Mouse (Mus musculus): ENCODE data around the gene Ccdc146. TPM values are rescaled to one million over a fixed set of nuclear protein-coding genes. Genes with fewer than 3 reads are reported as not detected.
"Not testable (repeated sequence)": the region's sequence is repeated elsewhere in the genome, so short reads cannot be mapped to it uniquely, and the experiment has no call there.

The Ccdc146 gene
- polyA plus RNA-seq, 1 experiment from 2014 or later = not detected

DNA sequence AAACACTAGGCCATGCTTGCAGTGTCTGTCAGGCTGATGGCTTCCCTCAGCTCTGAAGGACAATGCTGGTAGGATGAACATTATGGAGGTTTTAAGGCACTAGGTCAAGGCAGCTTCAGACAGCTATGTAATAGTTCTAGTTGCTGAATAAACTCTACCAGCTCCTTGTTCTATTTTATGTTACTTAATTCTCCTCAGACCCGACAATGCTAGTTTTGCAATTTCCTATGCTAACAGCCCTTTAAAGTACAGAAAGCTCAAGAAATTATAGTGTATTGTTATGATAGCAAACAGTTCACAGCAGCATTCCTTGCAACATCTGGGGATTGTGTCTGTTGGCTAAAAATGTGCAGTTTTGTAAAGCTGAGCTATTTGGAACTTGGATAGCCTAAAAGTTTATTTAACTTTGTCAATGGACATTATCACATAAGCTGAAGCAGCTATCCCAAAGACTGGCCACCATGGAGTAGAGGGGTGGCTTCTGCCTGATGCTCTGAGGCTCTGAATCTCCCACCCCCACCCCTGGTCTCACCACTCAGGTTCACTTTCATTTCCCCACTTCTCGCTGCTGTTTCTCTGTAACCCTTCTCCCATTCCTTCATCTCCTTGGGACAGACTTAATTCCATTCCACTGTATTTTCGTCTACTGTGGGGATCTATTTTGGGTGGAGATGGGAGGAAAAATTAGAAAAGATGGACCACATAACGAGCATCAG, 58.0 kb downstream of the Ccdc146 start:
- no peak for ATAC-seq (ENCODE audit: low FRiP score, low TSS enrichment)
- WGBS = 76% methylated on average over 4 of the region's 4 CpGs

DNA sequence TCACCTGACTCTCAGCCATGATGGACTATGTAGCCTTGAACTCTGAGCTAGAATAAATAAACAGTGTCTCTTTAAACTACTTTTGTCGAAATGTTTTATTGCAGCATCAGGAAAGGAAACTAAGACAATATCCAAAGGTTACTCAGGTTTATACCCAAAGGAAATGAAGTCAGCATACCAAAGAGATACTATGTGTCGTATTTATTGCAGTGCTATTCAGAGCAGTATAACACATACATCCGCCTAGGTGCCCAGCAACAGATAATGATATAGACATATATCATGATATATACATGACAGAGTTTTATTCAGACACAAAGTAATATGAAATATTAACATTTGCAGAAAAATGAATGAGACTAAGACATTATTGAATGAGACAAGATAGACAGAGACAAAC, 61.1 kb downstream of the Ccdc146 start:
- Histone ChIP-seq H3K27me3 (ENCODE audit: control insufficient read depth, insufficient read depth, low read length) (no peaks in the 10 kb centered on the region), H3K9me3 (ENCODE audit: control insufficient read depth, low read length) (peaks cover 2% of the 10 kb centered on the region; the same call in 1 of the 2 replicates), H3K27ac (ENCODE audit: low read depth, low read length) (no peak overlapping the region), H3K9ac (ENCODE audit: low read depth, low read length) (no peak overlapping the region), H3K4me3 (ENCODE audit: low read length) (no peak overlapping the region), H3K4me2 (replicated peaks; ENCODE audit: low read depth, low read length) (no peak overlapping the region), H3K4me1 (ENCODE audit: control insufficient read depth, insufficient read depth, low read length) (no peaks in the 10 kb centered on the region), H3K36me3 (ENCODE audit: control insufficient read depth, insufficient read depth, low read length) (no peaks in the 10 kb centered on the region)
- WGBS = 29% methylated on average over 3 of the region's 3 CpGs
- ATAC-seq (ENCODE audit: low FRiP score, low TSS enrichment) = no peak

More for the DNA sequence above, 58.0 kb downstream of the Ccdc146 start:
- H3K9me3 ChIP-seq (ENCODE audit: control insufficient read depth, low read length) = peaks cover 2% of the 10 kb centered on the region; the same call in 1 of the 2 replicates
- no peak overlapping the region for H3K4me3 ChIP-seq (ENCODE audit: low read length)
- no peak overlapping the region for H3K9ac ChIP-seq (ENCODE audit: low read depth, low read length)
- H3K27me3 ChIP-seq (ENCODE audit: control insufficient read depth, insufficient read depth, low read length) = no peaks in the 10 kb centered on the region; the same call in 1 of the 2 replicates
- H3K36me3 ChIP-seq (ENCODE audit: control insufficient read depth, insufficient read depth, low read length) = no peaks in the 10 kb centered on the region
- H3K4me2 ChIP-seq (replicated peaks; ENCODE audit: low read depth, low read length) = no peak overlapping the region
- H3K27ac ChIP-seq (ENCODE audit: low read depth, low read length) = no peak overlapping the region
- no peaks in the 10 kb centered on the region for H3K4me1 ChIP-seq (ENCODE audit: control insufficient read depth, insufficient read depth, low read length)

DNA sequence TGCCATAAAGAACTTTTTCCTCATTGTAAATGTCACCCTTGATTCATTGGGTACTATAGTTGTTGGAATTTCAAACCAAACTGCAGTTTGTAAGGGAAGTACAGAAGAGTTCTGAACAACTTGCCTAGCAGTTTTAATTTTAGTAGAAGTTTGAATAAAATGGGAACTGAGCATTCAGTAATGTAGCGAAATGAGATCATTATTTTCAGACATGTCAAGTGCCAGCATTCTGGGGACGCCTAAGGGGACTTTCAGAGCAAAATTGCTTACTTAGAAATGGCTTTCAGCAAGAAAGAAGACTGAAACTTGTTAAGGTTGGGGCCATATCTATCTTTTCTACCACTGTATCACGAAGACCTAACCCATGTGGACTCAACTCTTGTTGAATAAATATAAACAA, 65.8 kb downstream of the Ccdc146 start:
- Histone ChIP-seq H3K27ac (ENCODE audit: low read depth, low read length) (no peak overlapping the region), H3K9ac (ENCODE audit: low read depth, low read length) (no peak overlapping the region), H3K4me1 (ENCODE audit: control insufficient read depth, insufficient read depth, low read length) (no peaks in the 10 kb centered on the region), H3K36me3 (ENCODE audit: control insufficient read depth, insufficient read depth, low read length) (no peaks in the 10 kb centered on the region), H3K4me2 (replicated peaks; ENCODE audit: low read depth, low read length) (no peak overlapping the region), H3K27me3 (ENCODE audit: control insufficient read depth, insufficient read depth, low read length) (no peaks in the 10 kb centered on the region), H3K9me3 (ENCODE audit: control insufficient read depth, low read length) (peaks cover 2% of the 10 kb centered on the region; the same call in 1 of the 2 replicates), H3K4me3 (ENCODE audit: low read length) (no peak overlapping the region)
- 84% methylated on average over 3 of the region's 3 CpGs for WGBS
- ATAC-seq (ENCODE audit: low FRiP score, low TSS enrichment) = no peak

DNA sequence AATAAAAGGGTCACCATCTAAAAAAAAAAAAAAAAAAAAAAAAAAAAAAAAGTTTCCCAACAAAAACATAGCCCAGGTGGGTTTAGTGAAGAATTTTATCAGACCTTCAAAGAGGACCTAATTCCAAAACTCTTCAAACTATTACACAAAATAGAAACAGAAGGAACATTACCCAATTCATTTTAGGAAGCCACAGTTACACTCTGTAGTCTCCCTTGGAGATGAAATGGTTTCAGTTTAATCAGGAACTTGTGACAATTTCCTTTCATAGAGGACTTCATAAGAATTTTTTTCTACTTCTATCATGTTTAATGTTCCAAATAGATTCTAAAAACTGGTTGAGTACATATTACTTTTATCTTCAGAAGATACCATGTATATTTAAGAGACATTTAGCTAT, 72.8 kb downstream of the Ccdc146 start:
- no peaks in the 10 kb centered on the region for H3K4me1 ChIP-seq (ENCODE audit: control insufficient read depth, insufficient read depth, low read length)
- no peak for ATAC-seq (ENCODE audit: low FRiP score, low TSS enrichment)
- no peak overlapping the region for H3K4me2 ChIP-seq (replicated peaks; ENCODE audit: low read depth, low read length)

DNA sequence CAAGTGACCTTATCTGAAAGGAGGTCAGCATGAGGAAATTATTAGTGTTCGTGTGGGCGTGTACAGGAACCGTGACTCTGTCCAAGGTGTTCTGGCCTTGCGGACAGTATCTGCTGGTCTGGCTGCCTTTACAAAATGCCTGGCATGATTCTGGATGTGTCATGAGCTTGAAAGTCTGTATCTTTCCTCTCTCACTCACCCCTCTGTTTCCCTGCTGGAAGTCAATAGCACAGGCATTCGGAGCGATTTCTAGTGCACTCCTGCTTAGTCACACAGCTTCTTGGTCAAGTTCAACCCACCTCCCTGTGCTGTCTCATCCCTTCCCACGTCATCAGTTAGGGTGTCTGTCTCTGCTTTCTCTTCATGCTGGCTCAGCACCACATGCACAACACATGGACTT, 76.1 kb downstream of the Ccdc146 start:
- Histone ChIP-seq H3K4me2 (replicated peaks; ENCODE audit: low read depth, low read length) (no peak overlapping the region), H3K4me3 (ENCODE audit: low read length) (no peak overlapping the region), H3K36me3 (ENCODE audit: control insufficient read depth, insufficient read depth, low read length) (no peaks in the 10 kb centered on the region), H3K27ac (ENCODE audit: low read depth, low read length) (no peak overlapping the region), H3K9me3 (ENCODE audit: control insufficient read depth, low read length) (no peaks in the 10 kb centered on the region), H3K27me3 (ENCODE audit: control insufficient read depth, insufficient read depth, low read length) (no peaks in the 10 kb centered on the region), H3K4me1 (ENCODE audit: control insufficient read depth, insufficient read depth, low read length) (no peaks in the 10 kb centered on the region), H3K9ac (ENCODE audit: low read depth, low read length) (no peak overlapping the region)
- no peak for ATAC-seq (ENCODE audit: low FRiP score, low TSS enrichment)
- WGBS = 86% methylated on average over 7 of the region's 7 CpGs

More for the DNA sequence above, 72.8 kb downstream of the Ccdc146 start:
- Histone ChIP-seq H3K4me3 (ENCODE audit: low read length) (no peak overlapping the region), H3K27me3 (ENCODE audit: control insufficient read depth, insufficient read depth, low read length) (no peaks in the 10 kb centered on the region), H3K36me3 (ENCODE audit: control insufficient read depth, insufficient read depth, low read length) (no peaks in the 10 kb centered on the region), H3K9me3 (ENCODE audit: control insufficient read depth, low read length) (no peaks in the 10 kb centered on the region), H3K9ac (ENCODE audit: low read depth, low read length) (no peak overlapping the region), H3K27ac (ENCODE audit: low read depth, low read length) (no peak overlapping the region)

DNA sequence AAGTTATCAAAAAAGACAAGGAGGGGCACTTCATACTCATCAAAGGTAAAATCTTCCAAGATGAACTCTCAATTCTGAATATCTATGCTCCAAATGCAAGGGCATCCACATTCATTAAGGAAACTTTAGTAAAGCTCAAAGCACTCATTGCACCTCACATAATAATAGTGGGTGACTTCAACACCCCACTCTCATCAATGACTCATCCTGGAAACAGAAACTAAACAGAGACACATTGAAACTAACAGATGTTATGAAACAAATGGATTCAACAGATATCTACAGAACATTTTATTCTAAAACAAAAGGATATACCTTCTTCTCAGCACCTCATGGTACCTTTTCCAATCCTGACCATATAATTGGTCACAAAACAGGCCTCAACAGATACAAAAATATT, 82.2 kb downstream of the Ccdc146 start:
- H3K27me3 ChIP-seq (ENCODE audit: control insufficient read depth, insufficient read depth, low read length); H3K9me3 ChIP-seq (ENCODE audit: control insufficient read depth, low read length); ATAC-seq (ENCODE audit: low FRiP score, low TSS enrichment); H3K9ac ChIP-seq (ENCODE audit: low read depth, low read length); H3K4me1 ChIP-seq (ENCODE audit: control insufficient read depth, insufficient read depth, low read length); H3K27ac ChIP-seq (ENCODE audit: low read depth, low read length); H3K36me3 ChIP-seq (ENCODE audit: control insufficient read depth, insufficient read depth, low read length); H3K4me3 ChIP-seq (ENCODE audit: low read length); H3K4me2 ChIP-seq (replicated peaks; ENCODE audit: low read depth, low read length): not testable (repeated sequence)

DNA sequence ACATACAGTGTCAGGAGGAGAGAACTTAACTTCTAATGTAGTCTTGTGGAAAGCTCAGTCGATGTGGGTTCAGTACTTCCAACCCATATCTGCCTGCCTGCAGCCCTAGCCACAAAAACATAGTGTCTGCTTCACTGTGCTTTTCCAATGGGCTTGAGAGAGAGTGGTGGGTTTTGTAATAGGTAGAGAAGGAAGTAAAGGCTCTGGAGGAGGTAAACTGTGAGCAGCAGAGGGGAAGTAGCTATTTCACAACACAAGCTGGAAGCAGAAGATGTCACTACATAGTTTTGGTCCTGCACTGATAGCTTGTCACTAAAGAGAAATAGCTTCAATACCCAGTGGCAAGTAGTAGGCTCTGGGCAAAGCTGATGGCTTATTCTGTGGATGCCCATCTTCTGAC, 92.4 kb downstream of the Ccdc146 start:
- Histone ChIP-seq H3K4me2 (replicated peaks; ENCODE audit: low read depth, low read length) (no peak overlapping the region), H3K27ac (ENCODE audit: low read depth, low read length) (no peak overlapping the region), H3K9me3 (ENCODE audit: control insufficient read depth, low read length) (no peaks in the 10 kb centered on the region), H3K27me3 (ENCODE audit: control insufficient read depth, insufficient read depth, low read length) (no peaks in the 10 kb centered on the region), H3K36me3 (ENCODE audit: control insufficient read depth, insufficient read depth, low read length) (no peaks in the 10 kb centered on the region), H3K4me1 (ENCODE audit: control insufficient read depth, insufficient read depth, low read length) (no peaks in the 10 kb centered on the region), H3K9ac (ENCODE audit: low read depth, low read length) (no peak overlapping the region), H3K4me3 (ENCODE audit: low read length) (no peak overlapping the region)
- ATAC-seq (ENCODE audit: low FRiP score, low TSS enrichment) = no peak
- 86% methylated on average over 1 of the region's 1 CpGs for WGBS

DNA sequence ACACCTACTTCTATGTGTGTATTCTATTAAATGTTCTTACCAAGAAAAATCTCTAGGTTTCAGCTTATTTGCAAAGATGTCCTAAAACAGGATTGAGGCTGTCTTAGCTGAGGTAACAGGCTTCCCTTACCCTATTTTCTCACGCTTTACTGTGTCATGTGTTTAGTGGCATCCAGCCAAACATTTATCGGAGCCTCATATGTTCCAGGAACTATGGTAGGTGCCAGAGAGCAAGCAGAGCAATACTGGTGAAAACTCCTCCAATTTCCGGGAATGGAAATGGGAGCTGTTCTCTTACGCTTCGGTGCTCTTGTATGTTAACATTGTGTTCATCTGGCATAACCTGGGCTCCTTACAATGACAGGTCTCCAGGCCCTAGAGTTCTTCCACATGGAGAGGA, 92.8 kb downstream of the Ccdc146 start:
- WGBS = 63% methylated on average over 5 of the region's 5 CpGs

DNA sequence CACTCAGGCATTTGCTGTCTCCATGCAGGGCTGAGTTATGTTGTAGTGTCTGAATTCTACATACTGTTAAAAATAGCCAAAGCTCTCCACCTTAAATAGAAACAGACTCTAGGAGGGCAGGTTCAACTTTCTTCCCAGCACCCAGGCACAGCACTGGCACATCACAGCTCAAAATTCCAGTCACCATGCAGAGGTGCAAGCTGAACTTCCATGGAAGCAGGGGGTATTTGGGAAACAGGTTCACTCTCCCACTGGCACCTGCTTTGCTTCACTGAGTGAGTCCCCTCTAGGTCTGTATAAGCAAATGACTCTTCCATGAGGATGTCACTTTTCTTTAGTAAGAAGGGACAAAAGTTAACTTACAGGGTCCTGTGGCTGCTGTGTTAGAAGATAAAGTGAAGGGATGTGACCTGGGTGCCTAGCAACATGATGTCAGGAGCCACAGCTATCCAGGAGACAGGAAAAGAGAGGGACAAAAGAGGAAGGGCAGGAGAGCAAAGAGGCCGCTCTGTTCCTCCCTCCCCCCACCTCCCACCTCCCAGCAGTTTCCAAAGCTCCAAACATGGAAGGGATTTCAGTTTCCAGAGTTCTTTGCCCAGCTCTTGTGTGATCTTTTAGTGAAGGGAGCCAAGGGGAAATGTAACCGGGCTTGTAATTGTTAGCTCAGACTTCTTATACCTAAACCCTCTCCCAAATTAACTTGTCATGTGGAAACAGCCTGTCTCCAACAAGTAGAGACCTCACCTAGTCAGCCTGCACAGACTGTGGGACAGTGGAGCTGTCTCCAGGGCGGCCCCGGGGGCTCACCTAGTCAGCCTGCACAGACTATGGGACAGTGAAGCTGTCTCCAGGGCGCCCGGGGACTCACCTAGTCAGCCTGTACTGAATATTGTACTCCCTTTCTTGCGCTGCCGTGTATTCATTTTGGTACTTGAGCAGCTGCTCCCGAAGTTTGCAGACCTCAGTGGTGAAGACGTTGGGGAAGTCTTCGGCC, 94.5 kb downstream of the Ccdc146 start:
- H3K27me3 ChIP-seq (ENCODE audit: control insufficient read depth, insufficient read depth, low read length) = no peaks in the 10 kb centered on the region
- no peaks in the 10 kb centered on the region for H3K9me3 ChIP-seq (ENCODE audit: control insufficient read depth, low read length)
- no peaks in the 10 kb centered on the region for H3K36me3 ChIP-seq (ENCODE audit: control insufficient read depth, insufficient read depth, low read length)
- ATAC-seq (ENCODE audit: low FRiP score, low TSS enrichment) = no peak
- H3K9ac ChIP-seq (ENCODE audit: low read depth, low read length) = no peak overlapping the region
- no peak overlapping the region for H3K4me2 ChIP-seq (replicated peaks; ENCODE audit: low read depth, low read length)
- H3K27ac ChIP-seq (ENCODE audit: low read depth, low read length) = no peak overlapping the region
- no peaks in the 10 kb centered on the region for H3K4me1 ChIP-seq (ENCODE audit: control insufficient read depth, insufficient read depth, low read length)
- no peak overlapping the region for H3K4me3 ChIP-seq (ENCODE audit: low read length)
- WGBS = 62% methylated on average over 11 of the region's 11 CpGs

More for the DNA sequence above, 92.8 kb downstream of the Ccdc146 start:
- H3K27ac ChIP-seq (ENCODE audit: low read depth, low read length) = no peak overlapping the region
- no peaks in the 10 kb centered on the region for H3K27me3 ChIP-seq (ENCODE audit: control insufficient read depth, insufficient read depth, low read length)
- H3K4me1 ChIP-seq (ENCODE audit: control insufficient read depth, insufficient read depth, low read length) = no peaks in the 10 kb centered on the region
- no peak overlapping the region for H3K9ac ChIP-seq (ENCODE audit: low read depth, low read length)
- no peak overlapping the region for H3K4me2 ChIP-seq (replicated peaks; ENCODE audit: low read depth, low read length)
- no peaks in the 10 kb centered on the region for H3K9me3 ChIP-seq (ENCODE audit: control insufficient read depth, low read length)
- no peak overlapping the region for H3K4me3 ChIP-seq (ENCODE audit: low read length)
- ATAC-seq (ENCODE audit: low FRiP score, low TSS enrichment) = 0 out of 2 replicates have a peak, but pooled peaks have one; percentile 16
- no peaks in the 10 kb centered on the region for H3K36me3 ChIP-seq (ENCODE audit: control insufficient read depth, insufficient read depth, low read length)
